Mouse (Mus musculus): ENCODE results near the gene Disc1. TPM values are rescaled to one million over a fixed set of nuclear protein-coding genes. Genes with fewer than 3 reads are reported as not detected.

Disc1 gene
- total and polyA plus RNA-seq, 3 experiments, result 1.1 to 2.3 (median 2.2) TPM

GRCm38 (mm10) chr8:125043394-125043793, 10.6 kb upstream of the Disc1 start:
- peak overlapping the region; percentile 55 for H3K27ac ChIP-seq
- intact Hi-C loops (cut with DNase I), result no loop called here
- no peak for DNase-seq
- WGBS, result 50% methylated on average over 7 of the region's 7 CpGs
- no peaks in the 10 kb centered on the region for H3K27me3 ChIP-seq (ENCODE audit: control insufficient read depth, insufficient read depth, low read length)
- H3K4me3 ChIP-seq, result no peak overlapping the region
- peak overlapping the region; percentile 35; the same call in 1 of the 2 replicates for H3K9ac ChIP-seq (ENCODE audit: low read depth, low read length)
- TF ChIP-seq CTCF (IDR thresholded peaks at IDR 0.05) (no peak), POLR2A (IDR thresholded peaks at IDR 0.05; ENCODE audit: insufficient read depth, low read depth, low read length) (no peak), EP300 (IDR thresholded peaks at IDR 0.05; ENCODE audit: insufficient read depth, low read depth, low read length) (no peak)
- H3K36me3 ChIP-seq (ENCODE audit: control insufficient read depth, insufficient read depth, low read length), result peaks cover 2% of the 10 kb centered on the region; the same call in 1 of the 2 replicates
- peaks cover 11% of the 10 kb centered on the region for H3K4me1 ChIP-seq (ENCODE audit: control insufficient read depth, insufficient read depth, low read length)
- H3K79me2 ChIP-seq (replicated peaks; ENCODE audit: control insufficient read depth, insufficient read depth, low read length), result no peaks in the 10 kb centered on the region

GRCm38 (mm10) chr8:125043935-125044334, 10.1 kb upstream of the Disc1 start:
- Histone ChIP-seq H3K4me3 (no peak overlapping the region), H3K79me2 (replicated peaks; ENCODE audit: control insufficient read depth, insufficient read depth, low read length) (no peaks in the 10 kb centered on the region), H3K36me3 (ENCODE audit: control insufficient read depth, insufficient read depth, low read length) (peaks cover 2% of the 10 kb centered on the region; the same call in 1 of the 2 replicates), H3K4me1 (ENCODE audit: control insufficient read depth, insufficient read depth, low read length) (peaks cover 11% of the 10 kb centered on the region), H3K27me3 (ENCODE audit: control insufficient read depth, insufficient read depth, low read length) (no peaks in the 10 kb centered on the region), H3K9ac (ENCODE audit: low read depth, low read length) (no peak overlapping the region), H3K27ac (peak overlapping the region; percentile 31)
- TF ChIP-seq CTCF (IDR thresholded peaks at IDR 0.05), result no peak
- 0 out of 2 replicates have a peak, but pooled peaks have one; percentile 54 for TF ChIP-seq EP300 (IDR thresholded peaks at IDR 0.05; ENCODE audit: insufficient read depth, low read depth, low read length)
- TF ChIP-seq POLR2A (IDR thresholded peaks at IDR 0.05; ENCODE audit: insufficient read depth, low read depth, low read length), result no peak
- intact Hi-C loops (cut with DNase I), result no loop called here
- peak; percentile 48 to 60 for DNase-seq
- WGBS, result 29% methylated on average over 9 of the region's 9 CpGs

- intact Hi-C loops (cut with DNase I), result no loop called here
- H3K27ac ChIP-seq, result no peak overlapping the region; the same call in 1 of the 2 replicates
- no peaks in the 10 kb centered on the region for H3K27me3 ChIP-seq (ENCODE audit: control insufficient read depth, insufficient read depth, low read length)
- WGBS, result 100% methylated on average over 1 of the region's 1 CpGs
- no peak for DNase-seq
- peaks cover 2% of the 10 kb centered on the region; the same call in 1 of the 2 replicates for H3K36me3 ChIP-seq (ENCODE audit: control insufficient read depth, insufficient read depth, low read length)
- TF ChIP-seq POLR2A (IDR thresholded peaks at IDR 0.05; ENCODE audit: insufficient read depth, low read depth, low read length) (no peak), EP300 (IDR thresholded peaks at IDR 0.05; ENCODE audit: insufficient read depth, low read depth, low read length) (no peak), CTCF (IDR thresholded peaks at IDR 0.05) (peak; percentile 61)
- peaks cover 12% of the 10 kb centered on the region for H3K4me1 ChIP-seq (ENCODE audit: control insufficient read depth, insufficient read depth, low read length)
- no peak overlapping the region for H3K9ac ChIP-seq (ENCODE audit: low read depth, low read length)
- no peak overlapping the region for H3K4me3 ChIP-seq
- H3K79me2 ChIP-seq (replicated peaks; ENCODE audit: control insufficient read depth, insufficient read depth, low read length), result no peaks in the 10 kb centered on the region
Observed at GRCm38 (mm10) chr8:125045760-125046159, 8.2 kb upstream of the Disc1 start.

- Histone ChIP-seq H3K79me2 (replicated peaks; ENCODE audit: control insufficient read depth, insufficient read depth, low read length) (no peaks in the 10 kb centered on the region), H3K36me3 (ENCODE audit: control insufficient read depth, insufficient read depth, low read length) (peaks cover 2% of the 10 kb centered on the region; the same call in 1 of the 2 replicates), H3K4me1 (ENCODE audit: control insufficient read depth, insufficient read depth, low read length) (peaks cover 6% of the 10 kb centered on the region), H3K27me3 (ENCODE audit: control insufficient read depth, insufficient read depth, low read length) (no peaks in the 10 kb centered on the region), H3K9ac (ENCODE audit: low read depth, low read length) (no peak overlapping the region), H3K27ac (no peak overlapping the region), H3K4me3 (no peak overlapping the region)
- WGBS, result 49% methylated on average over 5 of the region's 5 CpGs
- intact Hi-C loops (cut with DNase I), result no loop called here
- DNase-seq, result no peak
- TF ChIP-seq CTCF (IDR thresholded peaks at IDR 0.05), result no peak
- no peak for TF ChIP-seq POLR2A (IDR thresholded peaks at IDR 0.05; ENCODE audit: insufficient read depth, low read depth, low read length)
- TF ChIP-seq EP300 (IDR thresholded peaks at IDR 0.05; ENCODE audit: insufficient read depth, low read depth, low read length), result no peak
Observed at GRCm38 (mm10) chr8:125049051-125049750, 4.8 kb upstream of the Disc1 start.

- Histone ChIP-seq H3K4me3 (no peak overlapping the region), H3K36me3 (ENCODE audit: control insufficient read depth, insufficient read depth, low read length) (no peaks in the 10 kb centered on the region), H3K27ac (no peak overlapping the region), H3K79me2 (replicated peaks; ENCODE audit: control insufficient read depth, insufficient read depth, low read length) (no peaks in the 10 kb centered on the region), H3K27me3 (ENCODE audit: control insufficient read depth, insufficient read depth, low read length) (no peaks in the 10 kb centered on the region), H3K9ac (ENCODE audit: low read depth, low read length) (no peak overlapping the region), H3K4me1 (ENCODE audit: control insufficient read depth, insufficient read depth, low read length) (peaks cover 4% of the 10 kb centered on the region)
- WGBS, result 44% methylated on average over 6 of the region's 6 CpGs
- TF ChIP-seq EP300 (IDR thresholded peaks at IDR 0.05; ENCODE audit: insufficient read depth, low read depth, low read length) (no peak), CTCF (IDR thresholded peaks at IDR 0.05) (no peak)
- DNase-seq, result no peak
- intact Hi-C loops (cut with DNase I), result no loop called here
Observed at GRCm38 (mm10) chr8:125049826-125050225, 4.2 kb upstream of the Disc1 start.

GRCm38 (mm10) chr8:125052026-125052425, 2.0 kb upstream of the Disc1 start:
- peak; percentile 66 to 82 for DNase-seq
- TF ChIP-seq POLR2A (IDR thresholded peaks at IDR 0.05; ENCODE audit: insufficient read depth, low read depth, low read length) (no peak), CTCF (IDR thresholded peaks at IDR 0.05) (peak; percentile 85), EP300 (IDR thresholded peaks at IDR 0.05; ENCODE audit: insufficient read depth, low read depth, low read length) (0 out of 2 replicates have a peak, but pooled peaks have one; percentile 60)
- no peaks in the 10 kb centered on the region for H3K27me3 ChIP-seq (ENCODE audit: control insufficient read depth, insufficient read depth, low read length)
- intact Hi-C loops (cut with DNase I), result loop anchor here (1.0 kb wide), 1 partner anchor 819 kb away; no protein-coding TSS in a partner anchor
- no peak overlapping the region for H3K27ac ChIP-seq
- peaks cover 4% of the 10 kb centered on the region for H3K4me1 ChIP-seq (ENCODE audit: control insufficient read depth, insufficient read depth, low read length)
- H3K36me3 ChIP-seq (ENCODE audit: control insufficient read depth, insufficient read depth, low read length), result no peaks in the 10 kb centered on the region
- no peak overlapping the region for H3K9ac ChIP-seq (ENCODE audit: low read depth, low read length)
- whole genome bisulfite sequencing, result 44% methylated on average over 2 of the region's 2 CpGs
- no peaks in the 10 kb centered on the region for H3K79me2 ChIP-seq (replicated peaks; ENCODE audit: control insufficient read depth, insufficient read depth, low read length)
- no peak overlapping the region for H3K4me3 ChIP-seq

Measured in heart, adult 2 months (tissue).